16 mouse cellular contexts compared by ENCODE assay signal in genomic region chr9:37077063-37077418, GRCm38 (mm10).
DNase-seq lines count a peak whose midpoint lies in the region; ATAC-seq lines count a peak whose summit lies in the region.
"Had no signal": no experiment of that assay in that cellular context is flagged by ENCODE, and none has a peak within 500 bp of the region (broad histone marks: within the 10 kb centered on the region; RNA-seq: fewer than 3 reads in every experiment).

No protein-coding gene starts in this region.

- no peak overlapping the region for H3K4me3 ChIP-seq in lung, embryonic 16.5 days (ENCODE audit: low read length)
- no peak overlapping the region for H3K4me3 ChIP-seq in forebrain, embryonic 15.5 days
- H3K4me3 ChIP-seq in midbrain, embryonic 10.5 days, result no peak overlapping the region
- no peak overlapping the region for H3K4me3 ChIP-seq in stomach, embryonic 16.5 days (replicated peaks; ENCODE audit: low read length)
- H3K4me3 ChIP-seq: embryonic facial prominence, embryonic 15.5 days; gastrocnemius, adult 2 months; heart, embryonic 15.5 days; megakaryocyte, embryonic 14.5 days had no signal

- H3K9me3 ChIP-seq in lung, embryonic 16.5 days (ENCODE audit: control insufficient read depth, low read length), result no peaks in the 10 kb centered on the region
- H3K9me3 ChIP-seq in forebrain, embryonic 15.5 days, result no peaks in the 10 kb centered on the region
- no peaks in the 10 kb centered on the region for H3K9me3 ChIP-seq in midbrain, embryonic 10.5 days (replicated peaks)
- no peaks in the 10 kb centered on the region for H3K9me3 ChIP-seq in stomach, embryonic 16.5 days (replicated peaks; ENCODE audit: control insufficient read depth, low read length)
- H3K9me3 ChIP-seq: embryonic facial prominence, embryonic 15.5 days; heart, embryonic 15.5 days; megakaryocyte, embryonic 14.5 days had no signal

- H3K27me3 ChIP-seq in lung, embryonic 16.5 days (ENCODE audit: control insufficient read depth, insufficient read depth, low read depth, low read length), result no peaks in the 10 kb centered on the region
- no peaks in the 10 kb centered on the region for H3K27me3 ChIP-seq in forebrain, embryonic 15.5 days
- no peaks in the 10 kb centered on the region for H3K27me3 ChIP-seq in midbrain, embryonic 10.5 days (ENCODE audit: low read depth, poor library complexity, severe bottlenecking)
- no peaks in the 10 kb centered on the region for H3K27me3 ChIP-seq in stomach, embryonic 16.5 days (ENCODE audit: control insufficient read depth, insufficient read depth, low read length)
- H3K27me3 ChIP-seq: embryonic facial prominence, embryonic 15.5 days; heart, embryonic 15.5 days had no signal

- no peak overlapping the region for H3K9ac ChIP-seq in lung, embryonic 16.5 days (ENCODE audit: low read length)
- 0 out of 2 replicates have a peak overlapping the region, but pooled peaks have one; percentile 31 for H3K9ac ChIP-seq in forebrain, embryonic 15.5 days (replicated peaks)
- no peak overlapping the region; the same call in 1 of the 2 replicates for H3K9ac ChIP-seq in stomach, embryonic 16.5 days (ENCODE audit: low read length)
- H3K9ac ChIP-seq: embryonic facial prominence, embryonic 15.5 days; heart, embryonic 15.5 days had no signal

- H3K36me3 ChIP-seq in lung, embryonic 16.5 days (ENCODE audit: control insufficient read depth, insufficient read depth, low read length), result no peaks in the 10 kb centered on the region
- no peaks in the 10 kb centered on the region for H3K36me3 ChIP-seq in forebrain, embryonic 15.5 days
- H3K36me3 ChIP-seq in midbrain, embryonic 10.5 days, result peaks cover 60% of the 10 kb centered on the region
- H3K36me3 ChIP-seq in stomach, embryonic 16.5 days (ENCODE audit: control insufficient read depth, insufficient read depth, low read length), result no peaks in the 10 kb centered on the region
- H3K36me3 ChIP-seq: embryonic facial prominence, embryonic 15.5 days; heart, embryonic 15.5 days had no signal

- H3K27ac ChIP-seq in lung, embryonic 16.5 days (ENCODE audit: low read length), result 0 out of 2 replicates have a peak overlapping the region, but pooled peaks have one; percentile 34
- peak overlapping the region; percentile 88 for H3K27ac ChIP-seq in forebrain, embryonic 15.5 days (replicated peaks)
- H3K27ac ChIP-seq in midbrain, embryonic 10.5 days (replicated peaks), result peak overlapping the region; percentile 67
- H3K27ac ChIP-seq in stomach, embryonic 16.5 days (ENCODE audit: low read length), result peak overlapping the region; percentile 37; the same call in 1 of the 2 replicates
- H3K27ac ChIP-seq: embryonic facial prominence, embryonic 15.5 days; gastrocnemius, adult 2 months; heart, embryonic 15.5 days had no signal

- peak; percentile 37; the same call in 1 of the 2 replicates for ATAC-seq in lung, embryonic 16.5 days (ENCODE audit: low read depth)
- ATAC-seq in forebrain, embryonic 15.5 days (replicated peaks), result peak; percentile 64
- no peak for ATAC-seq in stomach, embryonic 16.5 days (ENCODE audit: insufficient read depth, low FRiP score)

- 68% methylated on average over 2 of the region's 2 CpGs for WGBS in lung, embryonic 16.5 days
- WGBS in forebrain, embryonic 15.5 days, result 28% methylated on average over 2 of the region's 2 CpGs
- WGBS in midbrain, embryonic 10.5 days, result 50% methylated on average over 2 of the region's 2 CpGs
- WGBS in stomach, embryonic 16.5 days, result 70% methylated on average over 2 of the region's 2 CpGs

- no peak for DNase-seq in lung, postnatal 25 days (ENCODE audit: low spot score)
- no peak for DNase-seq in midbrain, embryonic 10.5 days (ENCODE audit: low spot score)
- DNase-seq in urinary bladder, adult 18-20 months (ENCODE audit: low spot score in 2 of 2), result no peak
- DNase-seq in frontal cortex, postnatal 36 days (ENCODE audit: low spot score in 2 of 2), result no peak
- DNase-seq in adrenal gland, adult (ENCODE audit: inconsistent age in 2 of 2, low spot score in 1 of 2), result no peak
- DNase-seq: cerebellum, adult 2 months; gastrocnemius, adult 2 months; kidney, adult 8-10 months; liver; thymus, postnatal 4 days had no signal

- no peak overlapping the region for H3K4me2 ChIP-seq in lung, embryonic 16.5 days (ENCODE audit: low read depth, low read length)
- H3K4me2 ChIP-seq in forebrain, embryonic 15.5 days (replicated peaks), result peak overlapping the region; percentile 41
- 0 out of 2 replicates have a peak overlapping the region, but pooled peaks have one; percentile 17 for H3K4me2 ChIP-seq in stomach, embryonic 16.5 days (ENCODE audit: low read depth, low read length)
- H3K4me2 ChIP-seq: heart, embryonic 15.5 days had no signal

- H3K4me1 ChIP-seq in lung, embryonic 16.5 days (replicated peaks; ENCODE audit: control insufficient read depth, insufficient read depth, low read length), result no peaks in the 10 kb centered on the region; the same call in 1 of the 2 replicates
- peaks cover 24% of the 10 kb centered on the region for H3K4me1 ChIP-seq in forebrain, embryonic 15.5 days
- peaks cover 34% of the 10 kb centered on the region for H3K4me1 ChIP-seq in midbrain, embryonic 10.5 days
- H3K4me1 ChIP-seq in stomach, embryonic 16.5 days (ENCODE audit: control insufficient read depth, insufficient read depth, low read length), result peaks cover 6% of the 10 kb centered on the region
- H3K4me1 ChIP-seq: heart, embryonic 15.5 days; megakaryocyte, embryonic 14.5 days had no signal

Comparison
In these comparisons a context has a peak if more than half of its experiments do, and no peak if none do; other contexts are left out.
1. H3K27ac ChIP-seq: peak in every context shown above with its lines; median percentile 88 in forebrain, embryonic 15.5 days; 67 in midbrain, embryonic 10.5 days; 37 in stomach, embryonic 16.5 days; 34 in lung, embryonic 16.5 days.